Mouse (Mus musculus) spleen, postnatal 14 days (tissue): ENCODE data around the gene Rita1.

Experiments used
- DNase-seq, 2 experiments: peaks; one replicate each; pipeline ENCODE4 v3.0.0; 2021 to 2022; ENCODE audit warnings: low spot score in 2 of 2

Rita1 gene

DNA sequence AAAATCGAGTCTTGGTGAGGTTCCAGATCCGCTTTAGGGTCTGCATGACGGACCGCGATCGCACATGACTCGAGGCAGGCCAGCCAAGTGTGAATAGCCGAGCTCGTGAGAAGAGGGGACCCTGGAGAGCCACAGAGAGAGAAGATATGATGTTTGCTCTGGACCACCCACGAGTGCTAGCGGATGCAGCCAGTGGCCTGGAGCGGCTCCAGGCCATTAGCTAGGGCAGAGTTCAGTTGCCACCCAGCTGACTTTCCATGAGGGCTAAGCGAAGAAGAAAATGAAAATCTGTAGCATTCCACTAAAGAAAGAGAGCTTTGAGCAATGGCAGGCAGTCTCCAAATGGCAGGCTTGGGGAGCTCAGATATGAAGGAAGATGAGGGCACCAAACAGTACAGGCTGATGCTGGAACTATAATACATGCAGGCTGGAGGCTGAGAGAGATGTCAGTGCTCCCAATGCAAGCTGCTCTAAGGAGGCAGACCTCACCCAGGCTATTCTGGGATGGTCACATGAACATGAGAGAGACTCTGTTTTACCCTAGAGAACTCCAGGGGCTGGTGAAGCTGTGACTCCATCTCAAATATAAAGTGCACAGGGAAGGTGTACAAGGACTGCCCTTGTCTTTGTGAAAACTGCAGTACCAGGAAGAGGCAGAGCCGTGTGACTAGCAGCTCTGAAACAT is 41.2 kb downstream of the Rita1 start:
- DNase-seq: no peak

DNA sequence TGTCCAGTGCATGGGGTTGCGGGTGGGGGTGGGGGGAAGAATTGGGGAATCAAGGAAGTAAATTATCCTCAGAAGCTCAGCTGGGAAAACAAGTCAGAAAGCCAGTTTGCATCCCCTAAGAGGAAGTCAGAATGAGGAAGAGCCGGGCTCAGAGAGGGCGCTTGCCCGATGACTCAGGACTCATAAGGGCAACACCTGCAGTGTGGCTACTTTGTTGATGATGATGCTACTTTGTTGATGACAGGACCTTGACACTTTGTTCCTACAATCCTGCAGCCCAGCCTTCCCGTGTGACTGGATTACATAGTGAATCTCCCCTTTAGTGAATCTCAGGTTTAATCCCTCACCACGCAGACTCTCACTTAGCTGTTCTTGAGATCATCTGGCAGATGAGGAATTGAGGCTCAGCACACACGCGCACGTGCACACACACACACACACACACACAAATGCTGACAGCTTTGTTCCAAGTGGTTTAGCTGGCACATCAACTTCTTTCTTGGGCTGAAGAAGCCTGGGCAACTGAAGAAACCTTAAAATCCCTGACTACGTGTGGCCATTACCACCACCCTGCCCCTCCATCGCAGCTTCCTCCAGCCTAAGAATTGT is 42.0 kb downstream of the Rita1 start:
- DNase-seq: no peak

DNA sequence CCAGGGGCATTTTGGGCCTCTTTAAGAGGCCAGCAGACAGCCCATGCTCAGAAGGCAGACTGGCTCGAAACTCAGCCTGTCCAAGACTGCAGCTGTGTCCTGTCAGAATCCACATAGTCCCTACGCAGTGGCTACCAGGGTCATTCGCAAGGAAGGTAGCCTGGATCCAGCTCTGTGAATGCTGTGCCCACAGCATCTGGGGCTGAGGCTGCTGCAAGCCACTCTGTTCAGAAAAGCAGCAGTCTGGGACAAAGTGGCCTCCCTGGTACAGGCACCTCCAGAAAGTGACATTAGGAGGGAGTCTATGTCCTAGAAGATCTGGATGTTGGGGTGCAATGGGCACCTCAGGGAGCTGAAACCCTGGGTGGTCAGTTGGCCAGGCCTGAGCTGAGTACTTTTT is 42.6 kb downstream of the Rita1 start:
- DNase-seq: no peak

DNA sequence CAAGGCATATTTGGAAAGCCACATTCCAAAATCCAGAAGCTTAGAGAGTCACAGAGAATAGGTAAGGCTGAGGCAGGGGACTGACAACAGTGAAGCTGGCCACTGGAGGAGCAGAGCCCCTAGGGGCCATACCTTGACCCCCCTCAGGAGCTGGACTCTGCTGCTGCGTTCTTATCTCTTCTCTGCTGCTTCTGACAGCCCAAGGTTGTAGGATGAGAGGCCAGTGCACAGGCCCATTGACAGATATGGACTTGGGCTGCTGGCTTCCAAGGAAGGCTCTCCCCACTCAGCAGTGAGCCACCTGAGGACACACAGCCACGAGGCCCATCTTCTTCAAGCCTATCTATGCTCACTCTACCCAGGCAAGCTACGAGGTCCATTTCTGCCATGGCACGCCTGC is 43.4 kb downstream of the Rita1 start:
- no peak for DNase-seq

DNA sequence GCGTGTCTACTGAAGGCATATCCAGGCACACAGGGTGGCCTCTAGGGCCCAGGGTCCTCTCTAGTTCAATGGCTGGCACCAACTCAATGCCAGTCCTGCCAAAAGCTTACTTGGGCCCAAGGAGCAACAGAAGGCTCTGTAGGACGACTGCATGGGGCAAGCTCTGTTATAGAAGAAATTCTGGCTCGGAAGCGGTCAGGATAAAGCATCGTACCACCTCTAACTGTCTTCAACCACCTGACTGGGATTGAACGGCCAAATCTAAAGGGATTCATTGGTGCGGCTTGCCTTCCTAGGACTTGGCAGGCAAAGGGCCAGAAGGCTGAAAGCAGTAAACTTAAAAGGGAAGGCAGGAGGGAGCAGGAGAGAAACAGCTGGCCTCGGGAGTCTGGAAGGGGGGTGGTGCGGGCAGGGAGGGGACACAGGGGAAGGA is 44.0 kb downstream of the Rita1 start:
- DNase-seq: no peak

DNA sequence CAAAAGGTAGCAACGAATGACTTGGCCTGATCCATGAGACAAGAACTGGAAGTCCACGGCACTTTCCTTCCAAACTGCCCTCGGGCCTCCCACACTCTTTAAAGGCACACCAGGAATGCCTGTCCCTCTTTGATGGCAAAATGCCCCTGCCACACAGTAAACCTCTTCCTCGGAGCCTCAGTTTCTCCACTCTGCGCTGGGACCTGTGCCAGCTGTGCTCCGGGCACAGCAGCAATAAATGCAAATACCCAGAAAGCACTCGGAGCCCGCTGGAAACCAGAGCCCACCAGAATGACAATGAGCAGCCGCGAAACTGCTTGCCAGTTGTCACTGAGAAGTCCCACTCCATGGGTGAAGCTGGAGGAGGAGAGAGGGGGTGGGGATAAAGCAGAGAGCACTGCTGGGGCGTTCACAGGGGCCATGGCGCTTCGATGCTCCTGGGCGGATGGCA is 44.6 kb downstream of the Rita1 start:
- DNase-seq: no peak

DNA sequence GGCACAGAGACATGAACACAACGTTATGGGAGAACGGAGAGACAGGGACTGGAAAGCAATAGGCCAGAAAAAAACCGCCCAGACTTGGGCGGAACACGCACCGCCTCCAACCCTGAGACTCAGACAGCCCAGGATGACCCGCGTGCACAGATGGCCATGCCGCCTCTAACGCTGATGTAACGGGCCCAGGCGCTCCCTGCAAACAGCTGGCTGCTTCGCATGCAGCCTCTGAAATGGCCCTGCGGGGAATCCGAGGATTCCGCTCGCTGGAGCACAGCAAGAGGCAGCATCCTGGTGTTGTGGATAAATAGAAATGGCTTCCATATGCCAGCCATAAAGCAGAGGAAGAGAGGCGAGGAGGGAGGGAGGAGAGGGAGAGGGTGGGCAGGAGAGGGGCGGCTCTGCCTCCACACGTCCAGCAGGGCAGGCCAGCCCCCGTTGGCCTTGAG is 45.1 kb downstream of the Rita1 start:
- DNase-seq: no peak

DNA sequence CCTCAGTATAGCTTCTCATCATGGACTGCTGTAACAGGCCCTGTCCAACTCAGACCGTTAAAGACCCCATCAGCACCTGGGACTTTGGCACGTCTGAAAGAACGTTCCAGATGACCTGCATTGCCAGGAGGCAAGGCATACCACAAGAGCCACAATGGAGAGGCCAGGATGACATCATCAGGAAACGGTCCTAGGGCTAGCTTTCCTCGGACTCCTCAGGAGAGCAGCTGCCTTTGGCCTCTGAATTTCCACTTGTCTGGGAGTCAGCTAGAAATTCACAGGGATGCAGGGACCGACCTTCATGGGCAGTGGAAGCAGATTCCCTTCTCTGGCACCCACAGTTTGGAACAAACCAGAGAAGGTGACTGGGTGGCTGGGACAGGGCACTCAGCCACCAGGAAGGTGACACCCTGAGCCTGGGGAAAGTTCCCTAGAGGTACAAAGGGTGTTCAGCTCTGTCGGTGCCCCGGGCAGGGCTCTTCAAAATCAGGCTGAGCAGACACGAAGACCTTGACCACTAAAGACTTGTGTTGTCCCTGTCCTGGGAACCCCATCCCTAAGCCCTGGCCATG is 45.6 kb downstream of the Rita1 start:
- no peak for DNase-seq

DNA sequence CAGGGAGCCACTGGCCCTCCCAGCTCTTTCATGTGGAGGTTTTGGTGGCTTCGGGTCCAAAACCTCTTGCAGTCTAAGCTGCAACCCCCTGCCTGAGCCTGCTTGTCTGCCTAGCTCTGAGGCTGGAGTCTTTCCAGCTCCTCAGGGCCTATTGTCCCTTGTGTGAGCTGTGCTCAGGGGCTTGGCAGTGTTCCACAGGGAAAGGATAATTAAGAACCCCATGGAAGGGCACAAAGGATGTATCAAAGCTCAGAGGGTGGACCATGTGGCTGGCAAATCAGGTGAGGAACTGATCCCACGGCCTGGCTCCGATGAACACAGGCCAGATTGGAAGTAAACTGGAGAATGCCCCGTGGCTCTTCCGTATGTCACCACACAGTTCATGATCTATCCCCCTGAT is 46.3 kb downstream of the Rita1 start:
- DNase-seq: no peak

DNA sequence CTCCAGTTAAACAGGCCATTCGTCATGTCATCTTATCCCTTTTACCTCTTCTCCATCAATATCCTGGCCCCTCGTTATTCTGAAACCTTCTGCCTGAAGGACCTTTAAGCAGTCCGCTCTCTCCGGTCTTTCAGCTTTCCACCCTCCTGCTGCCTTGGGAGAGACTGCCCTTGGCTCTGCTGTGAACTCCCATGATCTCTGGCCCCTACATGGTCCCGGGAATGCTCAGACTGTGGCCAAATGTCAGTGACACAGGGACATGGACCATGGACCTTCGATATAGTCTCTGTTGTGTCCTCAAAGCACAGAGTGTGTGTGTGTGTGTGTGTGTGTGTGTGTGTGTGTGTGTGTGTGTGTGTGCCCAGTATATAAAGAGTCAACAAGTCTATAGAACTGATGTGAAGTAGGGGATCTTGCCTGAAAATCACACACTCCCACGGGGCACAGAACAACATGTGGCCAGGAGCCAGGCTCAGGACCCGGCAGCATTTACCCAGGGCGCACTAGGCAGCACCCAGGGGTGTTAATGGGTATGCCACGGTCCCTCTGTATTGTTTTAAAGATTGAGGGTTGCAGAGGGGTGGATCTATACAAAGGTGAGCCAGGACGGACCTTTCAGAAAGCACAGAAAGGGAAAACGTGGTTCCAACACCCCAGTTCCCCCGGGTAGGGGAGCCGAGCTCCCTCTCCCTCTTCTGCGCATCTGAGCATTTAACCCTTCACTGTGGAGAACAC is 47.1 kb downstream of the Rita1 start:
- DNase-seq: no peak

DNA sequence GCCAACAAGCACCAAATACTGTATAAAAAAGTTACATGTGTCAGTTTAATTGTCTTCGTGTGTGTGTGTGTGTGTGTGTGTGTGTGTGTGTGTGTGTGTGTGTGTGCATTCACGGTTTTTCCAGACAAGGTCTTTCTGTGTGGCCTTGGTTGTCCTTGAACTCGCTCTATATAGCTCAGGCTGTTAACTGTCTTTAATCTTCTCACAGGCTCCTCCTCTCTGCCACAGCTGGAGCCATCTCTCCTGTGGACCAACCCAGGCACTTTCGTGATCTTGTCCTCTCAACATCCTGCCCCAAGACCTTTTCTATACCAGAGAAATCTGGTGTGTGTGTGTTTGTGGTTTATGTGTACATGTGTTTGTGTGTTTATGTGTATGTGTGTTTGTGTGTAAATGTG is 48.5 kb downstream of the Rita1 start:
- no peak for DNase-seq

DNA sequence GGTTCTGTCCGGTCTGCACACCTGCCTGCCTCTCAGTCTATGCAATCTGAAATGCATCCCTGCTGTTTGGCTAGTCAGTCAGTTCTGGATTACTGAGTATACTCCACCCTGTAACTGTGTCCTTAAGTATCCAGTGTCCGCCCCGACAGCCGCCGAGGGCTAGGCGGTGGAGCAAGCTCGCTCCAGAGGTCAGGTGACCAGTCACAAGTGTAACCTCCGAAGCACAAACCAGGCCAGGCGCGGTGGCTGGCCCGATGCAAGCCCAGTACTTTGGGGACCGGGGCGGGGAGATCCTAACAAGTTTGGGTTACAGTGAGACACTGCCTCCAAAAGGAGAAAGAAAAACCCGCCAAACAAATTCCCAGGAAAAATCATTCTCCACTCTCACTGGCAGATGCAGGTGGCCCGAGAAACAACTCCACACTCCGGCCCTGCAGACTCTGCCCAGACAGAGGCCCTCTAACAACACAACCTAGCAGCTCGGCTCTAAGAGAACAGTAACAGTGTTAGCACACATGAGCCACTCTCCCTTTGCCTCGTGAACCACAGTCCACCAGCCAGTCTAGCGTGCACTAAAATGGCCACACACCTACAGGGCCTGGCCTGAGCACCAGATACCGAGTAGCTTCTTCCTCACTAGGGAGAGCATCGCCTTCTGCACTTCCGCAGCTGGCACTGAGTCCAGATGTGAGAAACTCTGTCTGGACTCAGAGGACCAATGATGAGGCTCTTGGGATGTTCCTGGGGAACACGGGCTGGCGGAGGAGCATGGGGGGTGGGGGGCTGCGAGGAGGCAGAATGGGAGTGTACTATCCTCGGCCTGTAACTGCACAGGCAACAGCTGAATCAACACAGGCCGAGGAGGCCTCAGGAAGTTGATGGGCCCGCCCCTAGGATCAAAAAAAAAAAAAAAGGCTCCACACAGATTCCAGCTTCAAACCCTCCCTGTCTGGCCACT is 49.2 kb downstream of the Rita1 start:
- no peak for DNase-seq

DNA sequence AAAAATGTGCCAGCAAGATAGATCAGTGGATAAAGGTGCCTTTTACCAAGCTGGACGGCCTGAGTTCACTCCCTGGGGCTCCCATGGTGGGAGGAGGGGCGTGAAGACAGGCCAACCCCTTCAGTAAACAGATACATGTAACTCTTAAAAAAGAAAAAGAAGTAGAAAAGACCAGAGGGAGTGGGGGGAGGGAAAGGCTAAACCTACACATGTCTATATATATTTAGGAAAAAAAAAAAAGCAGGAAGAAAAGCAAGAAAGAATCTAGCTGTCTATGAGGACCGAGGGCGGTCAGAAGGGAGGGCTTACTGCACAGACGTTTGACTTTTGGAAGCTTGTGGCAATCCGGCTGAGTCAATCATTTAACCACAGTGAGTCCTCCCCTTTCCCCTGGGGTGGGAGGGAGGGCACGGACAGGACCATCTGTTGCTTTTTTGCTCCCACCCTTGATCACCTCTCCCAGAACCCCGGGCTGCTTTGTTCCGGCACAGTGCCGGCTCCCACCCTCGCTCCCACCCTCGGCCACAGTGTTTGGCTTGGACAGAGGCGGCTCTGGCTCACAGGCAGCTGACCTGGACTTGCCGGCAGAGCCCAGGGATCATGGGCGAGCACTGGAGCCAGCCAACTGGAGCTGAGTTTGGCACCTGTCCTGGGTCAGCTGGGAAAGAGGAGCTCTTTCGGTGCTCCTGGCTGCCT is 51.6 kb downstream of the Rita1 start:
- DNase-seq: no peak

DNA sequence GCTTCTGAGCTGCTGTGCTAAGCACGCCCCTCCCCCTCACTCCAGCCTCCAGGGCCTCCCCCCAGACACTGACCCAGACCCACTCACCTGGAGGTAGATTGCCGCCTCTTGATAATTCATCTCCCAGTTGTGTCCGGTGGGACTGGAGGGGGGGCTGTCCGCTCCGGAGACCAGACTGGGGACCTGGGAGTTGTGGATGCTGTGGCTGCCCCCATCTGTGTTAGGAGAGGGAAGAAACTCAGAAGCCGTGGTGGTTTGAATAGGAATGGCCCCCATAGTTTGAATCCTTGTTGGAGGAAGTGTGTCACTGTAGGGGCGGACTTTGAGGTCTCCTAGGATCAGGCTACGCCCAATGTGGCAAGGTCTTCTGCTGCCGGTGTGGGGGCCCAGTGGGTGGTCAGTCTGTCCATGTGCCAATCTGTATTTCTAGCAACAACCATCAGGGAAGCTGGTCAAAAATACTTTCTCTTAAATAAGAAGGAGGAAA is 52.2 kb downstream of the Rita1 start:
- DNase-seq: no peak

DNA sequence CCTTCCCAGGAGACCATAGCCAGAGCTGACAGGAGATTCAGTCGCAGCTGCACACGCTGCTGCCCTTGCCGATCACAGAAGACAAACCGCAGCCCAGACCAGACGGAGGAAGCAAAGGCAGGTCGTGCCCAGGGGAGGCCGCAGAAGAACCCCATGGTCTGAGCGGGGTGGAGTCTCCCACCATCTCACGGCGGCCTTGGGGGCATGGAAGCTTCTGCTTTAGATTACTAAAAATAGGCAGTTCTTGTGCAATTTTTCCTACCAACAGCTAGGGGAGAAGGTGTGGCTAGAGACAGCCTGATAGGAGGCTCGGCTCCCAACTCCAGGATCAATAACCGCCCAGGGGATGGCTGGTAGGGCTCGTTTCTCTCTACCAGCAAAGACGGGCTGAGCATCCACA is 53.6 kb downstream of the Rita1 start:
- DNase-seq: no peak

DNA sequence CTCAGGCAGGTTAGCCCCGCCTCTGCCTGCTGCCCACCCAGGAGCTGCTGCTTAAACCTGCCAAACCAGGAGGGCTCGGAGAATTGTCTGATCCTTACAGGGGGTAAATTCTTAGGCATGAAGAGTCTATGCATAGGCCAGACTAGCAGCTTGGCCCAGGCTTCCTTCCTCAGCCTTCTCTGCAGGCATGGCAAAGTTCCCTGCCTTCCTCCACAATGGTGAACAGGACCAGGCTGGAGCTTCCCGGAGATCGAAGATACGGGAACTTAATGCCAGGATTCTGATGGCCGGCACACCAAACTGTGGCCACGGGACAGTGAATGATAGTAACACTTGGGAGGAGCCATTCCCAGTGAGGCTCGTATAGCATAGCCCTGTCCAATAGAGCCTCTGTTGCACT is 54.3 kb downstream of the Rita1 start:
- DNase-seq: no peak

DNA sequence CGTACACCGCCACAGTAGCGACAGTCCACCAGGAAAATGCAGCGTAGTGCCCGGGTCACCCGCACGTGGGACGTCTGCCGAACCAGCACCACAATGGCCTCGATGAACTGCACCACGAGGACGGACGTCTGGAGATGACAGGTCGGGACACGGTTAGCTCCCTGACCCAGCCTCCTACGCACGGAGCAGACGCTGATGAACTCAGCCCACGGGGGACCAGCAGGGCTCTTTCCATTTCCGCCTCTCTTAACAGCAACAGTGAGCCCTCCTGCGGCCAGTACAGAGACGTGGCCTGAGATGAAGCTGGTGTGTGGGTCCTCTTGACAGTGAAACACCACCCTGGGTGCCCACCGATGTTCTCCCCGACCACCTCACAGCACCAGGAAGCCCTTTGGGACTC is 56.5 kb downstream of the Rita1 start:
- no peak for DNase-seq

DNA sequence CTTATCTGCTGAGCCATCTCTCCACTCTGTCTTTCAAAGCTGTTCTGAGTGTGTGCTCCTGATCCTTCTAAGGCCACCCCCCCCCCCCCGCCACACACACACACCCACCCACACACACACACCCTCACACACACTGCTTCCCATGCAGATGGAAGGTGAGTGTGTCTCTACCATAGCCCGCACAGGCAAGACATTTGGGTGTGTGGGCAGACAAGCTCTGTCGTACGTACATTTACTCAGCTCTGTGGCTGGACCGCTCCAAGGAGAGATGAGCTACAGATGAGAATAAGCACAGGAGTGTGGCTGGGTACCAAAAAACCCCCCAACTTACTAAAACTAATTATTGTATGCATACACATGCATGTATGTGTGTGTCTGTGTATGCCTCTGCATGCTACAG is 61.7 kb downstream of the Rita1 start:
- no peak for DNase-seq

DNA sequence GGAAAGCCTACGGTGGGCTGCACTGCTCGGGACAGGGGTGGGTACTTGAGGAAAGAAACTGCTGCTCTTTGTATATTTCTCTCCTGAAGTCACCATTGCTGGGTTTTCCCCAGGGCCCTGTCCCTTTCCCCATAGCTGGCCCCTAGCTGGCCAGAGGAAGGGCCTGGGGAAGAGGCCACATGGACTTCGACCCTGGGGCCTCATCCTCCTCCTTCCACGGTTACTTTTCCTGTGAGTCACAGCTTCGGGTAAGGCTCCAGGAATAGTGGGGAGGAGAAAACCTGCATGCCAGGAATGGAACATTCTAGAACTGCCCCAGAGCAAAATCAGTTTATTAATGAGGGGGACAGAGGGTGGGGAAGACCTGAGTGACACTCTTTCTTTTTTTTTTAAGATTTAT is 62.3 kb downstream of the Rita1 start:
- no peak for DNase-seq

DNA sequence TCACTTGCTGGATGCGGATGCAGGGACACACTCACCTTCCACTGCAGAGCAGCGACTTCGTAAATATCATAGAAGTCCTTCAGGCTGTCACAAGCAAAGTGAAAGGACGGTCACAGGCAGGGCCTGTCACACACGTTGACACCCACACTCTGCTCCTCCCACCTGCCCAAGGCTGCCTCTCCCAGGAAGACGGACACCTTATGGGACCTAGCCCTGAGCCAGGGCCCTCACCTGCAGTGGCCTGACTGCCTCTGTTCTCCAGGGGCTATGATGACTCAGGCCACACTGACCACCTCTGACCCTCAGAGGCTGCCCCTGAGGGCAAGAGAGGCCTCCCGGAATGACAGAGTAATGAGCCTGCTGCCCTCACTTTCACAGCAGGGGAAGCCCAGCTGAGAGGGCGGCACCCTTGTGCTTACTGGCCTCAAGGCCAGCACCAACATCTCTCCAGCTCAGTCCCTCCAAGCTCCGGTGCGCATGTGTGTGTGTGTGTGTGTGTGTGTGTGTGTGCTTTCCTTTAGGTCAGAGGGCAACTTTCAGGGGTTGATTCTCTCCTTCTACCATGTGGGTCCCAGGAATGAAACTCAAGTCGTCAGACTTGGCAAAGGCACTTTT is 64.0 kb downstream of the Rita1 start:
- no peak for DNase-seq
